Mouse (Mus musculus) forebrain, embryonic 12.5 days (tissue): Measurements from ENCODE around the gene Cnpy2. TPM values are rescaled to one million over a fixed set of nuclear protein-coding genes. Genes with fewer than 3 reads are reported as not detected.

Source experiments
- ATAC-seq: fragments of 200-750 bp; cut with Nextera tagmentation; 2 replicates; pipeline ENCODE4 v1.8.0; 2017; ENCODE audit warnings: moderate TSS enrichment; ENCODE audit not compliant: low FRiP score
- H3K27ac ChIP-seq: fragments of 300-500 bp; sonication (generic); 2 replicates; pipeline ENCODE4 v1.5.1; 2016; ENCODE audit warnings: mild to moderate bottlenecking
- H3K27me3 ChIP-seq: fragments of 300-500 bp; sonication (generic); 2 replicates; pipeline ENCODE4 v1.6.1; 2016; ENCODE audit warnings: mild to moderate bottlenecking
- H3K36me3 ChIP-seq: fragments of 300-500 bp; sonication (generic); replicated peaks from 2 replicates; pipeline ENCODE4 v1.6.1; 2016; ENCODE audit warnings: mild to moderate bottlenecking
- H3K4me1 ChIP-seq: fragments of 300-500 bp; sonication (generic); 2 replicates; pipeline ENCODE4 v1.6.1; 2016
- H3K4me2 ChIP-seq: fragments of 300-500 bp; sonication (generic); 2 replicates; pipeline ENCODE4 v1.6.1; 2016; ENCODE audit warnings: mild to moderate bottlenecking, moderate library complexity
- H3K4me3 ChIP-seq: fragments of 300-500 bp; sonication (generic); replicated peaks from 2 replicates; pipeline ENCODE4 v1.5.1; 2016; ENCODE audit warnings: mild to moderate bottlenecking
- H3K9ac ChIP-seq: fragments of 300-500 bp; sonication (generic); 2 replicates; pipeline ENCODE4 v1.6.1; 2016; ENCODE audit warnings: mild to moderate bottlenecking
- H3K9me3 ChIP-seq: fragments of 300-500 bp; sonication (generic); 2 replicates; pipeline ENCODE4 v1.6.1; 2016
- WGBS: fragments of 180-500 bp; shearing (Covaris S2); methylation state at CpG from one replicate; pipeline ENCODE4 v1.1.7; 2016; 5-methylcytosine and 5-hydroxymethylcytosine counted together
- polyA plus RNA-seq: library from polyadenylated mRNA; unstranded; fragments of >200 nt; fragmentation: Nextera tagmentation; extraction: Ambion mirVana; gene quantifications from 2 replicates; pipeline ENCODE4 v1.2.1, GENCODE M21; 2016

Cnpy2 gene
- polyA plus RNA-seq, 1 experiment from 2014 or later, result 212 TPM

DNA sequence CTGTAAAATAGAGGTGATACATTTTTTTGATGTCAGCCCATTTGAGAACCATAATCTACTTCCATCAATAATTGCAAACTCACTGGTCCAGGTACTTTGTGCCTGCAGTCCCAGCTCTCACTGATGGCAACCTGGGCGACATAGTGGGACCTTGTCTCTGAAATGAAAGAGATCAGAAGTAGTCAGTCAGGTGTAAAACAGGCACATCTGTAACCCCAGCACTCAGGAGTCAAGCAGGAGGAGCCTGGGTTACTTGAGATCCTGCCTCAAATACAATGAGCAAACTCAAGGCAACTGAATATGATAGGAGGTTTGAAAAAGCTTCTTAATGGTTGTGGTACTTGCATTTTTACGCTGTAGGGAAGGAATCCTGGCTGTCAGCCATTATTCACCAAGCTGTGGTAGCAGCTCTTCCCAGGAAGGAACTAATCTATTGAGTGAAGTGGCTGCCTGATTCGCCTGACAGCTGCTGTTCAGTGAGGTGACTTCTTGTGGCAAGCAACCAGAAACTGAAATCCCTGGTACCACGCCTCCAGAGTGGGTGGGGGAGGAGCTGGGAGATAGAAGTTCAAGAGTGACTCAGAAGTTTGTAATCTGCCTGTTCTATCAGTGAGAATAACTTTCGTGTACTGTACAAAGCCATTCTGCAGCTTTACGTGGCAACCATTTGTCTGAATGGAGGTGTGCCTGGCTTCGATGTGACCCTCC lies 22.5 kb downstream of the Cnpy2 start:
- H3K36me3 ChIP-seq, result 0 out of 2 replicates have a peak, but pooled peaks cover 12% of the 10 kb centered on the region
- H3K4me1 ChIP-seq, result peaks cover 12% of the 10 kb centered on the region

GRCm38 (mm10) chr10:128347541-128347940 lies 25.3 kb downstream of the Cnpy2 start:
- WGBS, result 95% methylated on average over 8 of the region's 8 CpGs

More for the DNA sequence above, 22.5 kb downstream of the Cnpy2 start:
- WGBS, result 71% methylated on average over 7 of the region's 7 CpGs
- no peaks in the 10 kb centered on the region for H3K27me3 ChIP-seq
- ATAC-seq, result no peak
- H3K9me3 ChIP-seq, result no peaks in the 10 kb centered on the region
- no peak overlapping the region for H3K4me2 ChIP-seq
- H3K27ac ChIP-seq, result peak overlapping the region; percentile 50; the same call in 1 of the 2 replicates
- H3K9ac ChIP-seq, result no peak overlapping the region
- H3K4me3 ChIP-seq, result no peak overlapping the region

GRCm38 (mm10) chr10:128358796-128359195 lies 36.5 kb downstream of the Cnpy2 start:
- H3K4me1 ChIP-seq, result no peaks in the 10 kb centered on the region
- no peak overlapping the region for H3K4me2 ChIP-seq
- H3K9ac ChIP-seq, result no peak overlapping the region
- 0 out of 2 replicates have a peak, but pooled peaks have one; percentile 15 for ATAC-seq
- H3K27me3 ChIP-seq, result no peaks in the 10 kb centered on the region
- no peak overlapping the region for H3K27ac ChIP-seq
- 54% methylated on average over 2 of the region's 2 CpGs for WGBS
- no peak overlapping the region for H3K4me3 ChIP-seq
- H3K9me3 ChIP-seq, result no peaks in the 10 kb centered on the region; the same call in 1 of the 2 replicates
- peaks cover 84% of the 10 kb centered on the region for H3K36me3 ChIP-seq

More at GRCm38 (mm10) chr10:128347541-128347940, 25.3 kb downstream of the Cnpy2 start:
- peaks cover 35% of the 10 kb centered on the region for H3K36me3 ChIP-seq
- no peaks in the 10 kb centered on the region for H3K9me3 ChIP-seq
- H3K27ac ChIP-seq, result no peak overlapping the region
- H3K4me1 ChIP-seq, result peaks cover 7% of the 10 kb centered on the region
- no peak overlapping the region for H3K9ac ChIP-seq
- H3K27me3 ChIP-seq, result no peaks in the 10 kb centered on the region
- no peak overlapping the region for H3K4me2 ChIP-seq
- no peak overlapping the region for H3K4me3 ChIP-seq
- no peak for ATAC-seq

GRCm38 (mm10) chr10:128359226-128359625 lies 37.0 kb downstream of the Cnpy2 start:
- Histone ChIP-seq H3K36me3 (peaks cover 81% of the 10 kb centered on the region), H3K4me1 (no peaks in the 10 kb centered on the region), H3K4me2 (no peak overlapping the region), H3K4me3 (no peak overlapping the region), H3K27ac (no peak overlapping the region), H3K9ac (no peak overlapping the region), H3K9me3 (no peaks in the 10 kb centered on the region; the same call in 1 of the 2 replicates), H3K27me3 (no peaks in the 10 kb centered on the region)
- 93% methylated on average over 6 of the region's 6 CpGs for WGBS
- ATAC-seq, result no peak

DNA sequence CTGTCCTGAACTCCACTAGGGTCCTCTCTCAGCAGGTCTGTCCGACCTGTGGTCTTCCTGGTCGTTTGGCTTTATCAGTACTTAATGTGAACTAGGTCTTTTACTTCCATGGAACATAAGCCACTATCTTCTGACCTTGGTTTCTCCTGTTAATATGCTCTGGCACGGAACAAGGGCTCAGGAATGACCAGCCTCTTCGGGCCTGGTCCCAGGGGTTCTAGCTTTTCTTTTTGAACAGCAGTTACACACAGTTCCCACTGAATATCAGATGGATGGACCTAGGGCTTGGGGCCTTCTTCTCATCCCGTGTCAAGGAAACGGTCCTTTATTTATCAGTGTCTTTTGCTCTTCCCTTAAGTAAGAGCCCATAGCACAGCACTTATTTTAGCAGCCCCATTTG lies 39.6 kb downstream of the Cnpy2 start:
- Histone ChIP-seq H3K4me2 (no peak overlapping the region), H3K36me3 (peaks cover 79% of the 10 kb centered on the region), H3K4me3 (no peak overlapping the region), H3K9me3 (no peaks in the 10 kb centered on the region), H3K9ac (no peak overlapping the region), H3K27me3 (no peaks in the 10 kb centered on the region), H3K4me1 (no peaks in the 10 kb centered on the region), H3K27ac (no peak overlapping the region)
- no peak for ATAC-seq
- 88% methylated on average over 6 of the region's 6 CpGs for WGBS

GRCm38 (mm10) chr10:128362568-128362967 lies 40.3 kb downstream of the Cnpy2 start:
- no peaks in the 10 kb centered on the region for H3K27me3 ChIP-seq
- H3K4me3 ChIP-seq, result no peak overlapping the region
- peaks cover 5% of the 10 kb centered on the region for H3K4me1 ChIP-seq
- H3K4me2 ChIP-seq, result no peak overlapping the region
- WGBS, result 47% methylated on average over 3 of the region's 3 CpGs
- no peaks in the 10 kb centered on the region for H3K9me3 ChIP-seq
- 0 out of 2 replicates have a peak, but pooled peaks have one; percentile 39 for ATAC-seq
- no peak overlapping the region for H3K9ac ChIP-seq
- H3K36me3 ChIP-seq, result peaks cover 75% of the 10 kb centered on the region
- no peak overlapping the region for H3K27ac ChIP-seq

DNA sequence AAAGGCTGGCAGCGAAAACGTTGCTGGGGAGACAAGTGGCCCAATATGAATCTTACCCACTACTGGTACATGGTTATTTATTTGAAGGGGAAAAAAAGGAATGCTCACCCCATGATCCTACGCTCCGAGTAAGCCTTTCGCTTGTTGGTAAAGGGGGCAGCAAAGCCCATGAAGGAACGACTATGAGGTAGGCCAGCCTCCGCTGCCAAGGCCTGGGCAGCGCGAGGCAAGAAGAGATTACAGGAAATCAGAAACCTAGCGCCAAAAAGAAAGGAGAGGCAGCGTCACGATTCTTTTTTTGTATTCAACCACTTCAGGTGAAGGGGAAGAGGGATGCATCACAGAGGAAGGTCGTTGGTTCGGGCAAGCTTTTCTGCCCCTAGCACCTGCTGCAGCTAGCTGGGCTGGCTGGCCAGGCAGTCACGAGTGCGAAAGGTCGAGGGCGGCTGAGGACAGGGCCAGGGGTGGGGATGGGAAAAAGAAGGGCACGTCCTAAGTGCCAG lies 45.7 kb downstream of the Cnpy2 start:
- Histone ChIP-seq H3K36me3 (peaks cover 22% of the 10 kb centered on the region), H3K4me1 (peaks cover 18% of the 10 kb centered on the region), H3K4me2 (peak overlapping the region; percentile 71), H3K27ac (peak overlapping the region; percentile 96), H3K9me3 (no peaks in the 10 kb centered on the region), H3K27me3 (0 out of 2 replicates have a peak, but pooled peaks cover 3% of the 10 kb centered on the region), H3K9ac (peak overlapping the region; percentile 69), H3K4me3 (peak overlapping the region; percentile 65)
- 15% methylated on average over 19 of the region's 19 CpGs for WGBS
- ATAC-seq, result no peak

- H3K4me2 ChIP-seq, result peak within 1 kb of the TSS; percentile 71
- peak within 1 kb of the TSS; percentile 65 for H3K4me3 ChIP-seq
- H3K27ac ChIP-seq, result peak within 1 kb of the TSS; percentile 96
- H3K27me3 ChIP-seq, result 0 out of 2 replicates have a peak, but pooled peaks cover 3% of the 10 kb centered on the region
- H3K9ac ChIP-seq, result peak within 1 kb of the TSS; percentile 69
- ATAC-seq, result peak; percentile 93
- WGBS, result under 1% methylated on average over 82 of the region's 87 CpGs
- H3K36me3 ChIP-seq, result peaks cover 15% of the 10 kb centered on the region
- H3K4me1 ChIP-seq, result peaks cover 18% of the 10 kb centered on the region
- no peaks in the 10 kb centered on the region for H3K9me3 ChIP-seq
These were observed 46.4 kb downstream of the Cnpy2 start, which contains the start of gene Coq10a for GRCm38 (mm10) chr10:128368402-128369217. Coq10a (minus strand) TSS chr10:128368997.

DNA sequence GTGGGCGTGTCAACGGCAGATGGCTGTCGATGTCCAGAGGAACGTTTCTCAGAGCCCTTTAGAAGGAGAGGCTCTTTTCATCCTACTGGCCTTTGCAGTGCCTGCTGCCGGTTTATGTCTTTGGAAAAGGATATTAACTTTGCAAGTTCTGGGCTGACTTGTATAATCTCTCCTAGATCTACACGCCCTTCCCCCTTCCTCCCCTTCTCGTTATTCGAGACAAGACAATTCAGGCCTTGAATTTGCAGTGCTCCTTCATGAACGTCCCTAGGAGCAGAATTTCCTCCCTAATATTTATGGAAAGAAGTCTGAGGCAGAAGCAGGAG lies 46.9 kb downstream of the Cnpy2 start:
- 6% methylated on average over 9 of the region's 9 CpGs for WGBS

DNA sequence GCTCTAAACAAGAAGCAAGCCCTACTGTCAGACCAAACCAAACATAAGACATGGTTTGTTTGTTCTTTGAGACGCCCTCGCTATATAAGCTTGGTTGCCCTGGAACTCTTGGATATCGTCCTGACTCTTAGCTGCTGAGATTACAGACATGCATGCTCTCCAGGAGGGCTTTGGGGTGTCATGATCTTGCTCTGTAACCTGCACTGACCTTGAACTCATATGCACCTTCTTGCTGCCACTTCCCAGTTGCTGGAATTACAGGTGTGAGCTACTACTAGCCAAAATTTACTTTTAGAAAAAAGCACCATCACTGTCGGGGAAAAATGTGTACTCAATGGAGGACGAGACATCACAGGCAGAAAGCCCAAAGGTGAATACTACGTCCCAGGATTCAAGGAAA lies 47.3 kb downstream of the Cnpy2 start:
- H3K27me3 ChIP-seq, result 0 out of 2 replicates have a peak, but pooled peaks cover 3% of the 10 kb centered on the region
- H3K4me1 ChIP-seq, result peaks cover 18% of the 10 kb centered on the region
- 78% methylated on average over 6 of the region's 6 CpGs for WGBS
- no peak for ATAC-seq
- peaks cover 9% of the 10 kb centered on the region for H3K36me3 ChIP-seq
- H3K9me3 ChIP-seq, result no peaks in the 10 kb centered on the region
- H3K4me2 ChIP-seq, result peak overlapping the region; percentile 71
- peak overlapping the region; percentile 65 for H3K4me3 ChIP-seq
- H3K9ac ChIP-seq, result peak overlapping the region; percentile 69
- H3K27ac ChIP-seq, result peak overlapping the region; percentile 96

More for the DNA sequence above, 46.9 kb downstream of the Cnpy2 start:
- Histone ChIP-seq H3K9me3 (no peaks in the 10 kb centered on the region), H3K4me2 (peak overlapping the region; percentile 71), H3K4me1 (peaks cover 18% of the 10 kb centered on the region), H3K27me3 (0 out of 2 replicates have a peak, but pooled peaks cover 3% of the 10 kb centered on the region), H3K4me3 (peak overlapping the region; percentile 65), H3K27ac (peak overlapping the region; percentile 96), H3K36me3 (peaks cover 14% of the 10 kb centered on the region), H3K9ac (peak overlapping the region; percentile 69)
- no peak for ATAC-seq

DNA sequence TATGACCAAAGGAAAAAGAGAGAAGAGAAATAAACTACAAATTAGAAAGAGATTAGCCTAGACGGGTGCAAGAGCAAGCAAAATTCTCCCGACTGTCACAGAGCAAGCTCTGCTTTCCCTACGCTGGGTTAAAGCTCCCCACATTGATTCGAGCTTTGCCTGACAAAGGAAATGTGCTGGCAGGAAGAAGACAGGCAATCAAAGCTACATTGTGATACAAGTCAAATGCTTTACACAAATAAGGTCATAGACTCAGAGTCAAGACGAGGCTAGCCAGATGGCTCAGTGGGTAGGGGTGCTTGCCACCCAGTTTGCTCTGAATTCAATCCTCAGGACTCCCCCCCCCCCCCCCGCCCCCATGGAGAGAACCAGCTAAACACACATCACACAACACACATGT lies 47.8 kb downstream of the Cnpy2 start:
- peaks cover 18% of the 10 kb centered on the region for H3K4me1 ChIP-seq
- H3K27ac ChIP-seq, result peak overlapping the region; percentile 96; the same call in 1 of the 2 replicates
- H3K36me3 ChIP-seq, result peaks cover 7% of the 10 kb centered on the region
- H3K9ac ChIP-seq, result no peak overlapping the region
- 52% methylated on average over 5 of the region's 6 CpGs for WGBS
- no peak overlapping the region for H3K4me2 ChIP-seq
- H3K27me3 ChIP-seq, result 0 out of 2 replicates have a peak, but pooled peaks cover 3% of the 10 kb centered on the region
- H3K4me3 ChIP-seq, result no peak overlapping the region
- ATAC-seq, result no peak
- H3K9me3 ChIP-seq, result no peaks in the 10 kb centered on the region

DNA sequence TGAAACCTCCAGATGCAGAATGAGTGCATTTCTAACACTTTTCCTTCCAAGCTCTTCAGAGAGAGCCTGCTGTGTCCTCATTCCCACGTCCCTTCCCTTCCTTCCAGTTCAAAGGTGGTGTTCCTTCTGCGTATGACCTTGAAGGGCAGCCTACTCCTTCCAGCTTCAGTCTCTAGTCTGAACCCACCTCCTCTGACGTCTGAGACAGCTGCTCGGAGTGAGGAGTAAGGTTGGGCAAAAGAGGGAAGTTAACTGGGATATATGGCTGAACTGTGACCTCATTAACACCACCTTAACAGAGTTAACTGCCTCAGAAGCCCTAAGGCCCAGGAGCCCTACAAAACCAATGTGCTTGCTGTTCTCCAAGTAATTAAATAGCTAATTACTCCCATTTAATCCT lies 48.3 kb downstream of the Cnpy2 start:
- 0 out of 2 replicates have a peak, but pooled peaks cover 1% of the 10 kb centered on the region for H3K36me3 ChIP-seq
- H3K4me3 ChIP-seq, result no peak overlapping the region
- H3K27ac ChIP-seq, result 0 out of 2 replicates have a peak overlapping the region, but pooled peaks have one; percentile 1
- peaks cover 18% of the 10 kb centered on the region for H3K4me1 ChIP-seq
- H3K9me3 ChIP-seq, result no peaks in the 10 kb centered on the region
- 62% methylated on average over 4 of the region's 4 CpGs for WGBS
- ATAC-seq, result no peak
- H3K27me3 ChIP-seq, result 0 out of 2 replicates have a peak, but pooled peaks cover 3% of the 10 kb centered on the region
- H3K9ac ChIP-seq, result 0 out of 2 replicates have a peak overlapping the region, but pooled peaks have one; percentile 12
- no peak overlapping the region for H3K4me2 ChIP-seq
